Mouse (Mus musculus) 416B (cell line): Measurements from ENCODE around the gene Selenoo.

ENCODE experiments used
- DNase-seq: peaks from one replicate; pipeline ENCODE4 v3.0.0; 2011; ENCODE audit warnings: low read depth

Gene Selenoo

GRCm38 (mm10) chr15:89127364-89127940, 38.6 kb downstream of the Selenoo start:
- no peak for DNase-seq

DNA sequence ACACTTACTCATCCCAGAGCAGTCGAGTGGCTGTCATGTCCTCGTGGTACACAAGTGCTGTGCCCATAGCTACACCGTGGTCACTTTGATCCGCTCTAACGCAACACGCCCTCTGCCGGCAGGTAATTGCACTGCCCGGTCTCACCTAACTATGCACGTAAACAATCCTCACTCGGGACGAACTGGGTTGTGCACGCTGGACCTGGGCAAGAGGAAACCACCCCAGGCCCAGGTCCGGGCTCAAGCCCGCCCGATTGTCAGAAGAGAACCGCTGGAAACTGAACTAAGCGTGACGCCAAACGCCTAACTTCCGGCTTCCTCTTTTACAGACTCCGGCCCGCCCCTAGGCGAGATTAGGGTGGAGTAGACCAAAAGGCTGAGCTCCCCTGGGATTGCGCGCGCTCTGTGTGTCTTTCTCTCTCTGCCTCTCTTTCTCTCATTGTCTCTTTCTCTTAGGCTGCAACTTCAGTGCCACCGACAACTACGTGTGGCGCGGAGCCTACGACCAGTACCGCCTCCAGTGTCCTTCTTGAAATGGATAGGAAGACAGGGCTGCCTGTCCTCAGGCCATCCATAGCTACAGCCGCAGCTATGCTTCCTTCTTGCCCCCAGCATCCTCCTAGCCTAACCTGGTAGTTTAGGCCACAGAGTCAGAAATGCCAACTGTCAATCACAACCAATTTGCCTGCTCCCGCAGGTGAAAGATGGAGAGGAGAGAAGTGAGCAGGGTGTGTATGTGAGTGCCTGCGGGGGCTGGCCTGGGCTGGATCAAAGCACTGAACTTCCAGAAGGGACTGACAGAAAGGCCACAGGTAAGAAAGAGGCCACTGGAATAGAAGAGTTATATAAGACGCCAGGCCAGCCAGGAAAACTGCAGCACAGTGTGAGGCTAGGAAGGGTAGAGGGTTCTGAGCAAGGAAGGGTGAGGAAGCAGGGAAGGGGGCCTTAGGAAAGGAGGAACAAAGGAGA, 39.8 kb downstream of the Selenoo start, which contains the start of gene Hdac10:
Hdac10 (minus strand) TSS at position 319 of the 969 bp plus-strand sequence.
- peak; percentile 88 for DNase-seq

DNA sequence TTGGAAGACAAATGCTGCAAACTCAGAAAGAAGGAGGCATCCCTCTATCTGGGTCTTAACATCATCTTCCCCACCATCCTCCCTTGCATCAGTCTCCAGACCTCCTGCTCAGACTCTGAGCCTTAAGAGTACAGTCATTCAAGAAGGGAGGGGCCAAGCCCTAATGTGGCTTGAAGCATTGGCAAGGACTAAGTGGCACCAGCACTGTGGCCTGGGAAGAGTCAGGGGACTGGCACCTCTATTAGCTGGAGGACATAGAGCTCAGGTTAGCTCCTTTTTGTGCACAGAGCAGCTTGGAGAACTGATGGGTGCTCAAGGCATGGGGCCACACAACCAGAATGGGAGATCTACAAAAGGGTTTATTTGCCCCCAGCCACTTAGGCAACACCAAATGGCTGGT, 41.4 kb downstream of the Selenoo start:
- peak; percentile 51 for DNase-seq

DNA sequence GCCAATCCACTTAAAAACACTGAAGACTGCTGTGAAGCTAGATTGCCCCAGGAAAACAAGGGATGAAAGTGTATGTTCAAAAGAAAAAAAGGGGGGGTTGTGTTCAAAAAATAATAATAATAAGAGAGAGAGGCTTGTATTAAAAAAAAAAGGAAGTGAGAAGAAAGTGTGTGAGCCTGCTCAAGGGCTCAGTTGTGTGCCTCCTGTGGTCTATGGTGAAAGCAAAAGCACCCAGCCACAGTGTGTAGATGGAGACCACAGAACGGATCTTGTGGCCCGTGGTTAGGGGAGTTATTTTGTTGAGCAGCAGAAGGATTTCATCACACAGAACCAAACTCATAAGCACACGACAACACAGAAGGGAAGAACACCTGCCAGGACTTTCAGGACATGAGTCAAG, 42.4 kb downstream of the Selenoo start:
- peak; percentile 98 for DNase-seq

- no peak for DNase-seq
Observed at GRCm38 (mm10) chr15:89136461-89137155, 47.7 kb downstream of the Selenoo start.

DNA sequence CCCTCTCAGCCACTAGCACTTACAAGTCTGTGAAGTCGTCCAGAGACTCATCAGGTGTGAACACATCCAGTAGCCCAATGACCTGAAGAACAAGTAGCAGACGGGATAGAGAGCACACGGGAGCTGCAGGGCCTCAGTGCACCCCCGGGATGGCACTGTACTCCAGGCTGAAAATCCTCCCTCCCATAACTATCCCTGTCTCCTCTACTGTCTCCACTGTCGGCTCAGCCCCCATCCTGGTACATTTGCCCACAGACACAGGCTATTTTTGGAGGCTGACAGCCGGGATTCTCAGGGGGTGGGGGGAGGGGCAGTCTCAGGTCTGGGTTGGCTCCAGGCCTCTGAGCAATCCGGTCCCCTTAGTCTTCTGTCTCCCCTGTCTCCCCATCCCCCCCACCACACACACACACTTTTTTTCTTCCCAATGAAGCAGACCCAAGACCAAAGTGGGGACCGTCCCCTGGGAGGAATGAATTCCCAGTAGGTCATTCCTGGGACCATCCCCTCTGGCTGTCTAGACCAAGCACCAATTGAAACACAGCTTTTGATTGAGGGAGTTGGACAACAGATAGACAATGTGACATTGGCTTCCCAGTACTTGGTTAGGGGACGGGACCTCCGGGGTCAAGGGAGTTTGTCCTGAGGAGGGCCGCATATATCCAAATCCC, 48.6 kb downstream of the Selenoo start:
- no peak for DNase-seq

- DNase-seq, result no peak
Observed at GRCm38 (mm10) chr15:89138046-89138405, 49.1 kb downstream of the Selenoo start.

GRCm38 (mm10) chr15:89138531-89138930, 49.6 kb downstream of the Selenoo start:
- no peak for DNase-seq

GRCm38 (mm10) chr15:89140048-89140658, 51.3 kb downstream of the Selenoo start:
- no peak for DNase-seq

DNA sequence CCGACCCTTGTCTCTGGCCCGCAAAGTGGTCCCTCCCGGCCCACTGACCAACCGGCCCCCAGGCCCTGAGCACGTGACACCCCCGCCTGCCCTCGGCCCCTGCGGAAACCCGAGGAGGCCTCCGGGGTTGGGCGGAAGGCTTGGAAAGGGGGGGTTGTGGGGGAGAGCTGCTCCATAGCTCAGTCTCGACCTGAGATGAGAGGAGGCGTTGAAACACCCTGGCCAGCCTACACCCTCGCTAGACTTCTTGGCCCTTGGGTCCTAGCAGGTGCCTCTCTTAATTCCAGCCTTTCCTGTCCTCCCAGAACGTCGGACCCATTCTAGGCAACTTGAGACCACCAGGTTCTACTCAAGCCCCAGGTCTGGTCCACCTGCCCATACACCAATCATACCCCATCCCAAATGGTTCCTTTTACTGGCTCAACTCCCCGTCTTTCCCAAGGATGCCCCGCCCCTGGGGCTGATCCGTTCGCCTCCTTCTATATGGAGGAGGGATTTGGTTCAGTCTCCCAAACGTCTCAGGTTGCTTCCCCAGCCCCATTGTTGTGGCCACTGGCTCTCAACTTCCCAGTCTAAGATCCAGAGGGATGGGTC, 51.9 kb downstream of the Selenoo start, which contains the start of gene Mapk12:
Mapk12 (minus strand) TSS at position 45 of the 594 bp plus-strand sequence.
- DNase-seq, result no peak

DNA sequence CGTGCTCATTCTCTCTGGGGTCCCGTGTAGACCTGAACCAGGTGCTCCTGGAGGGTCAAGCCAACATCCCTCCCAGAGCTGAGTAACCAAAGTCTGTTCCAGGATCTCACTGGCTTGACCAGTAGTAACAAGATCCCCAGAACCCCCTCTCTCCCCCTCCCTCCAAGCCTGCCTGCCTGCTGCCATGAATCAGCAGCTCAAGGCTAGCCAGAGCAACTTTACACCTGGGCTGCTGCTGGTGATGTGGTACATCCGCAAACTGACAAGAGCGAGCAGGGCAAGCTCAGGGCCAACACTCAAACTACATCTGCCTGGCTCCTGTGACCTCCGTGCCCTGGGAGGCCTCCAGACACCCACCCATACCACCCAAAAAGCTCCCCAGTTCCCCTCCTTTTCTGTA, 52.6 kb downstream of the Selenoo start:
- no peak for DNase-seq

DNA sequence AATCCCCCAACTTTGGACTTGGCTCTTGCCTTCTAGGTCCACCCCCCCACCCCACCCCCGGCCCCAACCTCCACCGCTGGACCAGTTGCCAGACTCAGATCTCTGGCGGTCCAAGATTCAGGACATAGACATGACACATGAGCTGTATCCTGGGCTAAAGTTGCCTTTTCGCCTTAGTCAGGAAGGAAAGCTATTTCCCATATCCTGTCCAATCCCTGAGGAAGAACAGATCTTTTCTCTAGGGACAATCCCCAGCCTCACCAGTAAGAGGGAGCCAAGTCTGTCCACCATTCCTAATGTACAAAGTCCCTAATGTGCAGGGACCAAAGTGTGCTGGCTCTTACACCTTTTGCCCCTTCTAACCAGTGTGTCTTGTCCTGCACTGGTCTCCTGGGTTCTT, 53.0 kb downstream of the Selenoo start:
- no peak for DNase-seq

DNA sequence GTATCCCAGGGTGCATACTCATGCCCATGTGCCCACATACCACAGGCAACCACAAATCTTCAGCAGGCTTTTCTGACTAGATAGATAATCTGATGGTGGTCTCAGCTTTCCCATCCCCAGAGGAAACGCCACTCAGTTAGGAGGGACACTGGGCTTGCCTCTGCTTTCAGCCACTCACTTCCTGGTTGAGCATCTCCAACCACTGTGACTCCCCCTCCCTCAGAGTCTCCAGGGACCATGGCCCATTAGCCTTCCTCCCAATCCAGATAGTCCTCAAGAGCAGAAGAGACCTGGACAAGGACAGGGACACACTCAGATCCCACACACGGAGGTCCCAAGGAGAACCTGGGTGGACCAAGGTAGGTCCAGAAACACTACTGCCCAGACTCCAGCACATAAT, 54.2 kb downstream of the Selenoo start:
- DNase-seq, result peak; percentile 35

GRCm38 (mm10) chr15:89144965-89145364, 56.1 kb downstream of the Selenoo start:
- peak; percentile 73 for DNase-seq

DNA sequence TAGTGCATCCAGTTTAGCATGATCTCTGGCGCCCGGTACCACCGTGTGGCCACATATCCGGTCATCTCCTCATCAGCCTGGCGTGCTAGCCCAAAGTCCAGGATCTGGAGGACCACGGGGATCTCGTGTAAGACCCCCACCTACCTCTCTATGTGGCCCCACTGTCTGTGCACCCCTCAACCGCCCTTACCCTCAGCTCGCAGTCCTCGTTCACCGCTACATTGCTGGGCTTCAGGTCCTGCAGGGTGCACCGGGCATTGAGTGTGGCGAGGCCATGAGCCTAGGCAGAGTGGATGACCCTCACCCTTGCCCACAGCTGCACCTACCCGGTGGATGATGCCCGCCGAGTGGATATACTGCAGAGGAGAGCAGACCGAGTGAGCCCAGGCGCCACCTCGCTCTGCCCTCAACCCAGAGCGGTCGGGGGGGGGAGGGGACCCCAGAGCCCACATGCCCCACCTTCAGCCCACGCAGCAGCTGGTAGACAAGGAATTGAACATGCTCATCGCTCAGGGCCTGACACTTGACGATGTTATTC, 57.0 kb downstream of the Selenoo start:
- DNase-seq, result no peak

GRCm38 (mm10) chr15:89146537-89146936, 57.7 kb downstream of the Selenoo start:
- no peak for DNase-seq

DNA sequence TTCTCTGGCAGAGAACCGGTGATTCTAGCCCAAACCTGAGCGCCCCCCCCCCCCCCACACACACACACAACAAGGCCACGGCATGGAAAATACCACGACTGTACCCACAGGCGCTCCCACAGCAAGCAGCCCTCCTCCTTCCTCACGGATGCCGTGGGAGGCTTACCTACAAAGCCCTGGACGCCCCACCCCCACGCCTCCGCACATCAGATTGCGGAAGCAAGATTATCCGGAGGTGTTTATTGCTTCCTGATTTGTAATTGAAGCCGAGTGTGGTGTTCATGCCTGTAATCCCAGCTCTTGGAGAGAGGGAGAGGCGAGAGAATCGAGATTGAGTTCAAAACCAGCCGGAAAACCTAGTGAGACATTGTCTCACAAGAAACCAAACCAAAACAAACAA, 58.1 kb downstream of the Selenoo start:
- DNase-seq, result no peak

DNA sequence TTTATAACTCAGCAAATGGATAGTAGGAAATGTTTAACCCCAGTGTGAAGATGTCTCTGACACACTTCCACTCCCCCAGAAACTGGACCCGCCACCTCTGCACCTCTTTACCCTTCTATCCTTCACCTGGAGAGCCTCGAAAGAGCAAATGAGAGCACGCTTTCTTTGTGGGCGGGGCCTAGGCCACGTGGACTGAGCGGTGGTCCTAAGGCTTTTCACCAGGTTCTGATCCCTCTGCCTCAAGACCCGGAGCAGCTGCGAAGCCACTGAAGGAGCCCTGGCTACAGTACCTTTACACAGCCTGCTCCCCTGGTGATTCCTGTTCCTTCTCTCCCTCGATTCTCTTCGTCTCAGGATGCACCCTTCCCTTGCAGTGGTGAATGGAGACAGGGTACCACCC, 58.6 kb downstream of the Selenoo start:
- DNase-seq, result no peak

- DNase-seq, result no peak
Observed at GRCm38 (mm10) chr15:89147895-89148294, 59.0 kb downstream of the Selenoo start.

- no peak for DNase-seq
Observed at GRCm38 (mm10) chr15:89148496-89149270, 59.8 kb downstream of the Selenoo start.
